Mouse (Mus musculus) midbrain, embryonic 13.5 days (tissue): ENCODE data around the gene Dera. TPM values are rescaled to one million over a fixed set of nuclear protein-coding genes. Genes with fewer than 3 reads are reported as not detected.
A peak's percentile ranks its signal among the peaks of the same experiment; 100 is the strongest.

Source experiments
- ATAC-seq: fragments of 200-750 bp; cut with Nextera tagmentation; 2 replicates; pipeline ENCODE4 v1.8.0; 2017; ENCODE audit warnings: mild to moderate bottlenecking, moderate TSS enrichment, moderate library complexity
- H3K27ac ChIP-seq: fragments of 300-500 bp; sonication (generic); 2 replicates; pipeline ENCODE4 v1.5.1; 2015; ENCODE audit warnings: inconsistent platforms, mild to moderate bottlenecking, moderate library complexity
- H3K27me3 ChIP-seq: fragments of 300-500 bp; sonication (generic); 2 replicates; pipeline ENCODE4 v1.6.1; 2015; ENCODE audit warnings: mild to moderate bottlenecking, inconsistent platforms
- H3K36me3 ChIP-seq: fragments of 300-500 bp; sonication (generic); 2 replicates; pipeline ENCODE4 v1.6.1; 2015; ENCODE audit warnings: mild to moderate bottlenecking, inconsistent platforms
- H3K4me1 ChIP-seq: fragments of 300-500 bp; sonication (generic); replicated peaks from 2 replicates; pipeline ENCODE4 v1.6.1; 2015; ENCODE audit warnings: inconsistent platforms
- H3K4me2 ChIP-seq: fragments of 300-500 bp; sonication (generic); replicated peaks from 2 replicates; pipeline ENCODE4 v1.6.1; 2015; ENCODE audit warnings: moderate library complexity, mild to moderate bottlenecking, inconsistent platforms
- H3K4me3 ChIP-seq: fragments of 300-500 bp; sonication (generic); replicated peaks from 2 replicates; pipeline ENCODE4 v1.5.1; 2015; ENCODE audit warnings: mild to moderate bottlenecking, inconsistent platforms
- H3K9ac ChIP-seq: fragments of 300-500 bp; sonication (generic); replicated peaks from 2 replicates; pipeline ENCODE4 v1.6.1; 2015; ENCODE audit warnings: mild to moderate bottlenecking, inconsistent platforms
- H3K9me3 ChIP-seq: fragments of 300-500 bp; sonication (generic); 2 replicates; pipeline ENCODE4 v1.6.1; 2016; ENCODE audit warnings: mild to moderate bottlenecking, inconsistent platforms
- WGBS: fragments of 180-500 bp; shearing (Covaris S2); methylation state at CpG from one replicate; pipeline ENCODE4 v1.1.7; 2015; 5-methylcytosine and 5-hydroxymethylcytosine counted together
- polyA plus RNA-seq: library from polyadenylated mRNA; unstranded; fragments of >200 nt; fragmentation: Nextera tagmentation; extraction: Ambion mirVana; gene quantifications from 2 replicates; pipeline ENCODE4 v1.2.1, GENCODE M21; 2015

Dera gene
- polyA plus RNA-seq, 1 experiment from 2014 or later = 19.1 TPM

- WGBS = 80% methylated on average over 2 of the region's 2 CpGs
- no peak overlapping the region for H3K4me2 ChIP-seq
Observed at GRCm38 (mm10) chr6:137789658-137790057, 35.3 kb downstream of the Dera start.

GRCm38 (mm10) chr6:137795494-137795893 lies 41.1 kb downstream of the Dera start:
- no peak overlapping the region for H3K9ac ChIP-seq
- 79% methylated on average over 2 of the region's 2 CpGs for WGBS
- peaks cover 8% of the 10 kb centered on the region for H3K36me3 ChIP-seq
- H3K27ac ChIP-seq = no peak overlapping the region
- no peak overlapping the region for H3K4me3 ChIP-seq
- no peak overlapping the region for H3K4me2 ChIP-seq
- peaks cover 8% of the 10 kb centered on the region for H3K9me3 ChIP-seq
- H3K4me1 ChIP-seq = no peaks in the 10 kb centered on the region
- no peak for ATAC-seq
- H3K27me3 ChIP-seq = no peaks in the 10 kb centered on the region

More at GRCm38 (mm10) chr6:137789658-137790057, 35.3 kb downstream of the Dera start:
- Histone ChIP-seq H3K27me3 (no peaks in the 10 kb centered on the region), H3K9ac (no peak overlapping the region), H3K4me3 (no peak overlapping the region), H3K4me1 (no peaks in the 10 kb centered on the region), H3K27ac (no peak overlapping the region), H3K36me3 (no peaks in the 10 kb centered on the region), H3K9me3 (no peaks in the 10 kb centered on the region)
- 0 out of 2 replicates have a peak, but pooled peaks have one; percentile 41 for ATAC-seq

GRCm38 (mm10) chr6:137796596-137797567 lies 42.5 kb downstream of the Dera start:
- no peaks in the 10 kb centered on the region for H3K4me1 ChIP-seq
- no peak overlapping the region for H3K4me3 ChIP-seq
- no peaks in the 10 kb centered on the region for H3K27me3 ChIP-seq
- 72% methylated on average over 29 of the region's 29 CpGs for WGBS
- H3K27ac ChIP-seq = no peak overlapping the region
- no peak overlapping the region for H3K9ac ChIP-seq
- ATAC-seq = peak; percentile 85
- peaks cover 12% of the 10 kb centered on the region for H3K9me3 ChIP-seq
- H3K36me3 ChIP-seq = peaks cover 11% of the 10 kb centered on the region
- no peak overlapping the region for H3K4me2 ChIP-seq

GRCm38 (mm10) chr6:137799253-137799652 lies 44.9 kb downstream of the Dera start:
- H3K4me2 ChIP-seq = no peak overlapping the region
- WGBS = 97% methylated on average over 9 of the region's 9 CpGs
- peaks cover 11% of the 10 kb centered on the region for H3K36me3 ChIP-seq
- peaks cover 12% of the 10 kb centered on the region for H3K9me3 ChIP-seq
- no peak overlapping the region for H3K9ac ChIP-seq
- no peak overlapping the region for H3K4me3 ChIP-seq
- H3K27me3 ChIP-seq = no peaks in the 10 kb centered on the region
- H3K27ac ChIP-seq = no peak overlapping the region
- H3K4me1 ChIP-seq = no peaks in the 10 kb centered on the region
- ATAC-seq = no peak

- 76% methylated on average over 12 of the region's 12 CpGs for WGBS
- Histone ChIP-seq H3K4me1 (no peaks in the 10 kb centered on the region), H3K27me3 (no peaks in the 10 kb centered on the region), H3K4me3 (no peak overlapping the region), H3K27ac (no peak overlapping the region), H3K4me2 (no peak overlapping the region), H3K9me3 (peaks cover 16% of the 10 kb centered on the region), H3K9ac (no peak overlapping the region), H3K36me3 (peaks cover 11% of the 10 kb centered on the region)
- ATAC-seq = no peak
Observed at GRCm38 (mm10) chr6:137803456-137804005, 49.2 kb downstream of the Dera start.

GRCm38 (mm10) chr6:137804121-137804520 lies 49.8 kb downstream of the Dera start:
- Histone ChIP-seq H3K4me1 (no peaks in the 10 kb centered on the region), H3K36me3 (peaks cover 11% of the 10 kb centered on the region), H3K9me3 (peaks cover 16% of the 10 kb centered on the region), H3K4me2 (no peak overlapping the region), H3K9ac (no peak overlapping the region), H3K4me3 (no peak overlapping the region), H3K27ac (no peak overlapping the region), H3K27me3 (no peaks in the 10 kb centered on the region)
- 88% methylated on average over 7 of the region's 7 CpGs for WGBS
- ATAC-seq = no peak

- H3K9me3 ChIP-seq = peaks cover 16% of the 10 kb centered on the region
- no peak overlapping the region for H3K27ac ChIP-seq
- WGBS = 72% methylated on average over 9 of the region's 9 CpGs
- no peaks in the 10 kb centered on the region for H3K4me1 ChIP-seq
- ATAC-seq = no peak
- no peaks in the 10 kb centered on the region for H3K27me3 ChIP-seq
- no peak overlapping the region for H3K9ac ChIP-seq
- no peak overlapping the region for H3K4me2 ChIP-seq
- H3K4me3 ChIP-seq = no peak overlapping the region
- peaks cover 10% of the 10 kb centered on the region for H3K36me3 ChIP-seq
Observed at GRCm38 (mm10) chr6:137804606-137805005, 50.3 kb downstream of the Dera start.

- Histone ChIP-seq H3K27me3 (no peaks in the 10 kb centered on the region), H3K9ac (no peak overlapping the region), H3K4me2 (no peak overlapping the region), H3K9me3 (0 out of 2 replicates have a peak, but pooled peaks cover 4% of the 10 kb centered on the region), H3K27ac (no peak overlapping the region), H3K4me1 (no peaks in the 10 kb centered on the region), H3K4me3 (no peak overlapping the region), H3K36me3 (no peaks in the 10 kb centered on the region)
- 91% methylated on average over 3 of the region's 3 CpGs for WGBS
- no peak for ATAC-seq
Observed at GRCm38 (mm10) chr6:137806342-137806741, 52.0 kb downstream of the Dera start.

GRCm38 (mm10) chr6:137806806-137807205 lies 52.5 kb downstream of the Dera start:
- Histone ChIP-seq H3K4me1 (no peaks in the 10 kb centered on the region), H3K9ac (no peak overlapping the region), H3K36me3 (no peaks in the 10 kb centered on the region), H3K27me3 (no peaks in the 10 kb centered on the region), H3K4me3 (no peak overlapping the region), H3K9me3 (0 out of 2 replicates have a peak, but pooled peaks cover 4% of the 10 kb centered on the region), H3K4me2 (no peak overlapping the region), H3K27ac (no peak overlapping the region)
- 93% methylated on average over 8 of the region's 8 CpGs for WGBS
- no peak for ATAC-seq

- ATAC-seq = no peak
- 88% methylated on average over 6 of the region's 6 CpGs for WGBS
- no peak overlapping the region for H3K4me3 ChIP-seq
Observed at GRCm38 (mm10) chr6:137807296-137807695, 53.0 kb downstream of the Dera start.

GRCm38 (mm10) chr6:137808706-137809105 lies 54.4 kb downstream of the Dera start:
- H3K4me2 ChIP-seq = no peak overlapping the region
- no peaks in the 10 kb centered on the region for H3K27me3 ChIP-seq
- 75% methylated on average over 6 of the region's 6 CpGs for WGBS
- H3K9ac ChIP-seq = no peak overlapping the region
- ATAC-seq = no peak
- H3K27ac ChIP-seq = no peak overlapping the region
- no peaks in the 10 kb centered on the region for H3K36me3 ChIP-seq
- no peak overlapping the region for H3K4me3 ChIP-seq
- no peaks in the 10 kb centered on the region for H3K4me1 ChIP-seq
- H3K9me3 ChIP-seq = 0 out of 2 replicates have a peak, but pooled peaks cover 4% of the 10 kb centered on the region

More at GRCm38 (mm10) chr6:137807296-137807695, 53.0 kb downstream of the Dera start:
- H3K27me3 ChIP-seq = no peaks in the 10 kb centered on the region
- no peaks in the 10 kb centered on the region for H3K36me3 ChIP-seq
- no peaks in the 10 kb centered on the region for H3K4me1 ChIP-seq
- no peak overlapping the region for H3K4me2 ChIP-seq
- no peak overlapping the region for H3K27ac ChIP-seq
- H3K9ac ChIP-seq = no peak overlapping the region
- H3K9me3 ChIP-seq = 0 out of 2 replicates have a peak, but pooled peaks cover 4% of the 10 kb centered on the region

GRCm38 (mm10) chr6:137810136-137810535 lies 55.8 kb downstream of the Dera start:
- H3K9me3 ChIP-seq = 0 out of 2 replicates have a peak, but pooled peaks cover 4% of the 10 kb centered on the region
- H3K36me3 ChIP-seq = no peaks in the 10 kb centered on the region
- no peaks in the 10 kb centered on the region for H3K4me1 ChIP-seq
- H3K9ac ChIP-seq = no peak overlapping the region
- H3K27ac ChIP-seq = no peak overlapping the region
- no peak overlapping the region for H3K4me3 ChIP-seq
- no peaks in the 10 kb centered on the region for H3K27me3 ChIP-seq
- H3K4me2 ChIP-seq = no peak overlapping the region
- ATAC-seq = no peak
- WGBS = 82% methylated on average over 5 of the region's 5 CpGs
